Mouse (Mus musculus): ENCODE data around the gene Flvcr1.

The Flvcr1 gene

DNA sequence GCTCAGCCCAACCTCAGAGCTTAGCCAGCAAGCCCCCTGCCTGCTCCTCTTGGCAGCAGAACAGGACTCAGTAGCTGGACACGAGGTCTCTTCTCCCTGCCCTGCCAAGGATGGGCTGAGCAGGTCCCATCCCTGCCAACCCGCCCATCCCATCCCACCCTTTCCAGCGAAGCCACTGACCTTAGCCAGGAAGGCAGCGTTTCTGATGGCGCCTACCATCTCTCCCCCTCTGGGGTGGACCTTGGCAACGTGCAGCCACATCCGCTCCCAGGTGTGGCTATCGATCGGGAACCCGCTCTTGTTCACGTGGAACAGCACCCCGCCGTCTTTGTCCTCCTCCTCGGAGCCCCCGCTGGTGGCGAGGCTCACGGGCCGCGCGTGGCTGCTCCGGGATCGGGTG is 48.0 kb downstream of the Flvcr1 start:
- DNase-seq, result no peak

DNA sequence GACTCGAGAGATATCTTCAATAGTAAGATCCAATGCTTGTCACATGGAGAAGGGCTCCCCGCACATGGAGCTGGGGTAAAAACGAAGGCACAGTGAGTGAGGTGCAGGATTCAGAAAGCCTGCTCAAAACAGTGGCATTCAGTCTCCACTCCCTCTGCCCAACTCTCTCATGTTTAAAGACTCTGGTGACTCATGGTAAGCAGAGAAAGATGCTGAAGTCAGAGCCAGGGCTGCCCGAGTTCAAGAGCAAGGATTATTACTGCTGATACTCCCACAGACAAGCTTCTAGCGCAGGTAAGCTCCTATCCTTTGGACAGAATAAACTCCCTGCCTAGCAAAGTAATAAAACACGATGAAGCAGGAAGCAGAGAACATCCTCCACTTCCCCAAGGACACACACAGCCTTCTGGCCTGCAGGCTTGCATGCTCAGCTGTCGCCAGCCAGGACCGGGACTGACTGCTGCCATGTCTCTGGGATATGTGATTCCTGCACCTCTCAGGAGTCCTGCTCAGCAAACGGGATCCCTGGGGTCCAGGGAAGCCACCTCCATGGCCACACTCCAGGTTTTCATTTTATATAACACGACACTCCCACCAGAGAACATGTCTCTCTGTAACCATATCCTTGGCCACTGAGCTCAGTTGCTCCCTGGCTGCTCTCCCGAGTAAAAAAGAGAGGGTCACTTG is 48.9 kb downstream of the Flvcr1 start:
- DNase-seq, result no peak

DNA sequence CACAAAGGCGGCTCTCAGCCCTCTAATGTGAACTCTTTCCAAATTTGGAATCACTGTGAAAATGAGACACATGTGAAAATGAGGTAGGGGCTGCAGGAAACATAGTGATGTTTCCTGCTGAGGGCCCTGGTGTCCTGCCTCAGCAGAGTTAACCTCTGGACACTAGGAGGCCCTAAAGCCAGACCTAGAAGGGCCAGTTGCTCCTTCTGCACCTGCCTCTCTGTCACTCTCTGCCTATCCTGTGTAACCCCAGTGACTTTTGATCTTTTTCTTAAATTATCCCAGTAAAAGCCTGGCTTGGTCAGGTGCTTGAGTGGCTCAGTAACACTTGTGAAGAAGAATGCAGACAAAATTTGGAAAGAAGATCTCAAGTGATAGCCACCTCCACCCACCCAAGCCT is 51.1 kb downstream of the Flvcr1 start:
- no peak for DNase-seq

DNA sequence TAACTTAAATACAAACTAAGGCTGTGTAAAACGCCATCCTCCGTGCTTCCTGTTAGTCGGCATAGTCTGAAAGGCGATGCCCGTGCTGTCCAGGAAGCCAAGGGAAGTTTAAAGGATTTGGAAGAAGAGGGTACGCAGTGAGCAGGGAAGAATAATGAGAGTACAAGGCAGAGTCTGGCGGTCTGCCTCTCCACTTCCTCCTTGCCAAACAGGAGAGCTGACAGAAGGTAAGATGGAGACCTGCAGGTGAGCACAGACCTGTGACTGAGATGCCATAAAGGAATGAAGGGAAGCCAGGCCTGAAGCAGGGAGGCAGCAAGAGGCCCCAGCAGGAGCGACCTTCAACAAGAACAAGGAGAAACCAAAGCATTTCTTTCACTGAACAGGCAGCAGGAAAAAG is 51.8 kb downstream of the Flvcr1 start:
- DNase-seq, result no peak

DNA sequence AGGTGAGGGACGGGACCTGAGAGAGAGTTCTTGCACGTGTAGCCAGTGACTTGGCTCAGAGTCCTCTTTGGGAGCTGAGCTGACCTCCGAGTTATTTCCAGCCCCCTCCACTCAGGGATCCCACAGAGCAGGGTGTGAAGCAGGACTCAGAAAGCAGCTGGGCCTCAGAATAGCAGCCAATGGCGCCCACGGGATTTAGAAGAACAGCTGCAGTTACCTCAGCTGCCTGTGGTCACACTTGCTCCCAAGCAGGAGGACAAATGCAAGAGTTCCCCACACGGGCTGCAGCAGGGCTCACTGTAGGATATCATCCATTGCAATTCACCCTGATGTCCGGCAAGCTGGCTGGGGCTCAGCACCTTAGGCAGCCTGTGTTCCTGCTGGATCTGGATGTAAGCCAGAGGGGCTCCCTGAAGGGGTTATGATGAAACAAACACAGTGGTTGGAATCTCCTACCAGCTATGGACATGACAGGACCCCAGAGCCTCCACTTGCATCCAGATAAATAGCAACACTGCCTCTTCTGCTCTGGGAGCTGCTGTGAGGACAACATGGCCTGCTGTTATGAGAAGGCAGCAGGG is 53.3 kb downstream of the Flvcr1 start:
- DNase-seq, result no peak

DNA sequence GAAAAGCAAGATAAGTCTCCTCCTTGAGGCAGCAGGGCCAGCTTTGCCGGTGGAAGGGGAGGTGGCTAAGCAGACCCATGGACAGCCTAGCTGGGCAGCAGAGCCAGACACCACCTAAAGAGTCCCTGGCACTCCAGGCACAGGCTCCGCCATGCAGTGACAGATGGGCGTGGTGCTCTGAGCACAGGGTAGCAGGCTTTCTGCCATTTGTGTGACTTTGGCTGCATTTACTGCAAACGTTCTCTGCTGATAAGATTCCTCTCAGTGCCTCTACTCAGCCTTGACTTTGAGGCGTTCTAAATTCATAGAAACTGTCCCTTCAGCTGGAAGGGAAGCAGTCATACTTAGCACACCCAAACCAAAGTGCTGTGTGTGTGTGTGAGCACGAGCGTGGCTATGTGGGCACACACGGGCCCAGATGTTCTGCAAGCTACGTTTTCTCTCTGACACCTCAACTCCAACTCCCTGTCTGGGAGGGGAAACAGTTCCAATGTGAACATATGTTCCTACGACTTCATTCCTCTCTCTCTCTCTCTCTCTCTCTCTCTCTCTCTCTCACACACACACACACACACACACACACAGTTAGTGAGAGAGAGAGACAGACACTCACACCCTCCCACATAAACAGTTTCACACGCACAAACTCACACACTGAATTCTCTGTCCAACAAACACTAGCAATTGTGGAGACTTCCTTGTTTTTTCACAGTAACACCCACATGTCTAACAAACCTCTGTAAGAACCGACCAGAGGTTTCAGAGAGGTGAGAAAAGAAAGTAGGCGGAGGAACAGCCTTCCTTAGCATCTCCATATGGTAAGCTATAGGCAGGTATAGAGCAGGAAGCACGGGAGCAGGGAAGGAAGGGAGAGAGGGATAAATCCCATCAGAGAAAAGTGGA is 54.0 kb downstream of the Flvcr1 start:
- DNase-seq, result no peak

DNA sequence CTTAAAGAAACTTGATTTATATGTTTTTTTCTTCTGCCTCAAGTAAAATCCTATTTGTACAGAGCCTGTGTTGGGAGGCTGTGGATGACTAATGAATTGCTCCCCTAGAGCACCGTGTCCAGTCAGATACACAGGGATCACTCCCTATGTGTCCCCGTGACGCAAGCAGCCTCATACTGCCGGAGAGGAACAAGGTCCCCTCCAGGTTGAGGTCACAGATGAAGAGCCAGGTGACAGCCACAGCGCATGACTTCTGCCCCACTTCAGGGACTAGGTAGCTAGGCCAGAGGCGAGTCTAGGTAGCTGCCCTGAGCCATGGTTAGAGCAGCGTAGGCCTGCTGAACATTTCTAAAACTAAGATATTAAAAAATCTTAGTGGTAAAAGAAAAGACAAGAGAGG is 57.9 kb downstream of the Flvcr1 start:
- DNase-seq, result no peak

DNA sequence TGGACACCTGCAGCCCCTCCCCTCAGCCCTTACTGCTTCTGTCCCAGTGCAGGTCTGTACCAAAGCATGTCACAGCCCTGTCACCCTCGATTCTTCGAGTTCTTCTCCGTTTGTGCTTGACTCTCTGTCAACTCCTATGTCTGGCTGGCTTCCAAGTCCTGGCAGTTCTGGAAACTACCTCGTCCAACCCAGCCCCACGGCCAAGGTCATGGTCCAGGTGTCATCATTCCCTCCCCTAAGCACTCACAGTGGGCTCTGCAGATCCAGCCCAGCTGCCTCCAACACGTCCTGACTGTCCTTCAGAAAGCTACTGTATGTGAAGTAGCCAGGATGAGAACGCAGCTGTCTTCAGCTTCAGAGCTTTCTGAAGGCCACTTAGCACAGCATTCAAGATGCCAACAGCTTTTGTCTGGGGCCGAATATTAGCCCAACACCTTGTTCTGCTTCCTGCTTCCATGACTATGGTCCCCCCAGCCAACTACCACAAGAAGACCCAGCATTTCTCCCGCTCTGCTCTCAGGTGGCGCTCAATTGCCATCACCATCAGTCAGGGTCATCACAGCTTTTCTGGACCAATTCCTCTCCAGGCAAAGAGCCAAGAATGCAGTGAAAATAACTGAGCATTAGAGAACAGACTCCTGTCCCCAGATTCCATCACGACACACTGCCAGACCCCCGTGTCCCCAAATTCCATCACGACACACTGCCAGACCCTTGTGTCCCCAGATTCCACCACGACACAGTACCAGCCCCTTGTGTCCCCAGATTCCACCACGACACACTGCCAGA is 60.8 kb downstream of the Flvcr1 start:
- peak; percentile 21 for DNase-seq

DNA sequence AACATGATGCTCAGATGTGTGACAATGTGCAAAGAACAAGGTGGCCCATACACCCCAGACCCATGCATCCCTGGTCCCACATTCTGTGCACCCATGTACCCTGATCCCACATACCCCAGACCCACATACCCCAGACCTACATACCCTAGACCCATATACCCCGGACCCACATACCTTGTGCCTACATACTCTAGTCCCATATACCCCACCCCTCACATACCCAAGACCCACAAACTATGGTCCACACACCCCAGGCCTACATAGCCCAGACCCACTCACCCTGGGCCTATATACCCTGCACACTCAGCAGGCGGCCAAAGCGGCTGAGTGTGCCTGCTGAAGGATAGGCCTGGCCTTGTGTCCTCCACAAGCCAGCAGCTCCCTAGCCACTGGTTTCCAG is 63.2 kb downstream of the Flvcr1 start:
- DNase-seq, result no peak

DNA sequence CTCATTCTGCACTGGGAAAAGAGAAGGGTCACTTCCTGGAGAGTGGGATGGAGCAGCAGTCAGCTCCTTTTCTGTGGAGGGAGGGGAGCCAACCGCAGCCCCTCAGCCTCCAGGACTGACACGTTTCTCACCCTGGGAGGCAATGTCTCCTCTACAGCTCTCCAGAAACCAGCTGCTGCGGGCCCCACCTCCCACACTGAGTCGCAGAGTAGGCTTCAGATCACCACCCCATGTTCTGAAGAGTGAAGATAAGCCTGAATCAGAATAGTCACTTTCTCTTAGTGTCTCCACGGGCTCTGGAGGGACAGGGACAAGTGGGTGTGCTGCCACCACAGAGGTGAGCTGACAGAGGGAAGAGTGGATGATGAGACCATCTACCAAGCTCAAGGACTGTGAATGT is 67.1 kb downstream of the Flvcr1 start:
- no peak for DNase-seq

Data from kidney, adult 11 months (tissue).